Mouse (Mus musculus) thymus, adult 2 months (tissue): ENCODE data around the gene Ptprg. TPM values are rescaled to one million over a fixed set of nuclear protein-coding genes. Genes with fewer than 3 reads are reported as not detected.
A peak's percentile ranks its signal among the peaks of the same experiment; 100 is the strongest.

ENCODE experiments used
- DNase-seq: peaks from one replicate; pipeline ENCODE4 v3.0.0; 2021
- H3K27ac ChIP-seq: fragments of 200-500 bp; 2 replicates; pipeline ENCODE4 v1.5.1; 2012; ENCODE audit warnings: low read length, control low read depth; ENCODE audit not compliant: control insufficient read depth, insufficient read depth
- H3K27me3 ChIP-seq: fragments of 200-500 bp; 2 replicates; pipeline ENCODE4 v1.6.1; 2012; ENCODE audit warnings: mild to moderate bottlenecking, low read length, moderate library complexity, mixed read lengths; ENCODE audit not compliant: control insufficient read depth, insufficient read depth
- H3K36me3 ChIP-seq: fragments of 200-500 bp; 2 replicates; pipeline ENCODE4 v1.6.1; 2012; ENCODE audit warnings: mild to moderate bottlenecking, low read length, moderate library complexity; ENCODE audit not compliant: control insufficient read depth, insufficient read depth
- H3K4me1 ChIP-seq: fragments of 200-500 bp; replicated peaks from 2 replicates; pipeline ENCODE4 v1.6.1; 2012; ENCODE audit warnings: low read length; ENCODE audit not compliant: control insufficient read depth, insufficient read depth
- H3K4me3 ChIP-seq: fragments of 200-500 bp; 2 replicates; pipeline ENCODE4 v1.5.1; 2012; ENCODE audit warnings: mild to moderate bottlenecking, low read length, control low read depth, moderate library complexity; ENCODE audit not compliant: control insufficient read depth, insufficient read depth
- CTCF ChIP-seq: fragments of 200-500 bp; IDR thresholded peaks from 2 replicates; pipeline ENCODE4 v1.5.1; 2012; ENCODE audit warnings: mild to moderate bottlenecking, control low read depth, low read length, moderate library complexity, borderline replicate concordance; ENCODE audit not compliant: control insufficient read depth, poor library complexity, insufficient read depth; ENCODE audit errors: extremely low read depth
- POLR2A ChIP-seq: fragments of 200-500 bp; IDR thresholded peaks from 2 replicates; pipeline ENCODE4 v1.6.1; 2012; ENCODE audit warnings: mild to moderate bottlenecking, low read length, control low read depth, moderate library complexity; ENCODE audit not compliant: control insufficient read depth, poor library complexity, insufficient read depth; ENCODE audit errors: extremely low read depth
- WGBS: fragments of 180-500 bp; shearing (Covaris S2); methylation state at CpG from one replicate; pipeline ENCODE4 v1.1.7; 2018; 5-methylcytosine and 5-hydroxymethylcytosine counted together
- polyA plus RNA-seq: library from polyadenylated mRNA; depleted of rRNA; stranded (reverse); fragments of >200 nt; gene quantifications from 2 replicates; pipeline ENCODE4 v1.2.3, GENCODE M21; 2012; rRNA removed

Gene Ptprg
- 12.3 and 13.2 TPM in 2 replicates for polyA plus RNA-seq

GRCm38 (mm10) chr14:11553273-11553665 is at the start of gene Ptprg:
Ptprg (plus strand) TSS chr14:11553532.
- H3K27me3 ChIP-seq = peaks cover 3% of the 10 kb centered on the region; the same call in 1 of the 2 replicates
- no peaks in the 10 kb centered on the region for H3K4me1 ChIP-seq
- WGBS = 1% methylated on average over 40 of the region's 40 CpGs
- no peak for TF ChIP-seq POLR2A
- H3K36me3 ChIP-seq = no peaks in the 10 kb centered on the region
- H3K27ac ChIP-seq = peak within 1 kb of the TSS; percentile 11; the same call in 1 of the 2 replicates
- DNase-seq = no peak
- H3K4me3 ChIP-seq = peak within 1 kb of the TSS; percentile 32

- 64% methylated on average over 7 of the region's 7 CpGs for WGBS
- H3K27ac ChIP-seq = no peak overlapping the region
- DNase-seq = no peak
Observed at GRCm38 (mm10) chr14:11503803-11504365, 49.4 kb upstream of the Ptprg start.

GRCm38 (mm10) chr14:11510173-11510572 is 43.2 kb upstream of the Ptprg start:
- 86% methylated on average over 1 of the region's 1 CpGs for WGBS
- no peak for TF ChIP-seq POLR2A
- no peak for TF ChIP-seq CTCF
- Histone ChIP-seq H3K27ac (no peak overlapping the region), H3K4me3 (no peak overlapping the region), H3K36me3 (no peaks in the 10 kb centered on the region), H3K4me1 (no peaks in the 10 kb centered on the region), H3K27me3 (no peaks in the 10 kb centered on the region)
- no peak for DNase-seq

More at GRCm38 (mm10) chr14:11503803-11504365, 49.4 kb upstream of the Ptprg start:
- no peaks in the 10 kb centered on the region for H3K36me3 ChIP-seq
- H3K27me3 ChIP-seq = no peaks in the 10 kb centered on the region
- H3K4me1 ChIP-seq = no peaks in the 10 kb centered on the region
- H3K4me3 ChIP-seq = no peak overlapping the region
- TF ChIP-seq POLR2A = no peak
- TF ChIP-seq CTCF = no peak

- Histone ChIP-seq H3K4me1 (no peaks in the 10 kb centered on the region), H3K27me3 (no peaks in the 10 kb centered on the region), H3K36me3 (no peaks in the 10 kb centered on the region), H3K4me3 (no peak overlapping the region), H3K27ac (no peak overlapping the region)
- DNase-seq = no peak
- 94% methylated on average over 2 of the region's 2 CpGs for WGBS
- TF ChIP-seq POLR2A (no peak), CTCF (no peak)
Observed at GRCm38 (mm10) chr14:11519171-11519570, 34.2 kb upstream of the Ptprg start.

- no peaks in the 10 kb centered on the region for H3K4me1 ChIP-seq
- H3K27ac ChIP-seq = no peak overlapping the region
- WGBS = 92% methylated on average over 3 of the region's 3 CpGs
- DNase-seq = no peak
- H3K36me3 ChIP-seq = no peaks in the 10 kb centered on the region
- H3K27me3 ChIP-seq = no peaks in the 10 kb centered on the region
- TF ChIP-seq CTCF (no peak), POLR2A (no peak)
- H3K4me3 ChIP-seq = no peak overlapping the region
Observed at GRCm38 (mm10) chr14:11523052-11523451, 30.3 kb upstream of the Ptprg start.

- H3K36me3 ChIP-seq = no peaks in the 10 kb centered on the region
- TF ChIP-seq CTCF (no peak), POLR2A (no peak)
- H3K27me3 ChIP-seq = no peaks in the 10 kb centered on the region
- no peak overlapping the region for H3K27ac ChIP-seq
- no peaks in the 10 kb centered on the region for H3K4me1 ChIP-seq
- DNase-seq = no peak
- H3K4me3 ChIP-seq = no peak overlapping the region
- WGBS = 90% methylated on average over 4 of the region's 4 CpGs
Observed at GRCm38 (mm10) chr14:11529591-11529990, 23.7 kb upstream of the Ptprg start.

- no peak overlapping the region for H3K4me3 ChIP-seq
- H3K4me1 ChIP-seq = no peaks in the 10 kb centered on the region
- TF ChIP-seq CTCF = no peak
- no peak for TF ChIP-seq POLR2A
- WGBS = 95% methylated on average over 1 of the region's 1 CpGs
- DNase-seq = no peak
- no peak overlapping the region for H3K27ac ChIP-seq
- H3K27me3 ChIP-seq = no peaks in the 10 kb centered on the region
- no peaks in the 10 kb centered on the region for H3K36me3 ChIP-seq
Observed at GRCm38 (mm10) chr14:11534456-11534855, 18.9 kb upstream of the Ptprg start.
